Mouse (Mus musculus) lung, embryonic 15.5 days (tissue): ENCODE measurements at regions not wholly inside any gene's neighbourhood (a gene's known extent, or its start where the extent isn't known, plus 50 kb on each side); places are given as distances from the start of the nearest gene placed in this dataset.

ENCODE experiments used
- ATAC-seq: fragments of 200-750 bp; cut with Nextera tagmentation; 2 replicates; pipeline ENCODE4 v1.8.0; 2017; ENCODE audit warnings: moderate number of reproducible peaks, borderline replicate concordance; ENCODE audit not compliant: low FRiP score, low TSS enrichment; ENCODE audit errors: extremely low read depth
- H3K27ac ChIP-seq: fragments of 300-500 bp; sonication (generic); 2 replicates; pipeline ENCODE4 v1.5.1; 2015; ENCODE audit warnings: moderate library complexity, mild to moderate bottlenecking, inconsistent platforms
- H3K27me3 ChIP-seq: fragments of 300-500 bp; sonication (generic); 2 replicates; pipeline ENCODE4 v1.6.1; 2015; ENCODE audit warnings: inconsistent platforms
- H3K36me3 ChIP-seq: fragments of 300-500 bp; sonication (generic); 2 replicates; pipeline ENCODE4 v1.6.1; 2015; ENCODE audit warnings: inconsistent platforms
- H3K4me1 ChIP-seq: fragments of 300-500 bp; sonication (generic); 2 replicates; pipeline ENCODE4 v1.6.1; 2015; ENCODE audit warnings: inconsistent platforms
- H3K4me2 ChIP-seq: fragments of 300-500 bp; sonication (generic); 2 replicates; pipeline ENCODE4 v1.6.1; 2015; ENCODE audit warnings: inconsistent platforms, mild to moderate bottlenecking, moderate library complexity
- H3K4me3 ChIP-seq: fragments of 300-500 bp; sonication (generic); 2 replicates; pipeline ENCODE4 v1.5.1; 2015; ENCODE audit warnings: mild to moderate bottlenecking, inconsistent platforms
- H3K9ac ChIP-seq: fragments of 300-500 bp; sonication (generic); 2 replicates; pipeline ENCODE4 v1.6.1; 2015; ENCODE audit warnings: inconsistent platforms
- H3K9me3 ChIP-seq: fragments of 300-500 bp; sonication (generic); 2 replicates; pipeline ENCODE4 v1.6.1; 2016; ENCODE audit warnings: inconsistent platforms
- WGBS: fragments of 180-500 bp; shearing (Covaris S2); methylation state at CpG from one replicate; pipeline ENCODE4 v1.1.7; 2015; 5-methylcytosine and 5-hydroxymethylcytosine counted together

DNA sequence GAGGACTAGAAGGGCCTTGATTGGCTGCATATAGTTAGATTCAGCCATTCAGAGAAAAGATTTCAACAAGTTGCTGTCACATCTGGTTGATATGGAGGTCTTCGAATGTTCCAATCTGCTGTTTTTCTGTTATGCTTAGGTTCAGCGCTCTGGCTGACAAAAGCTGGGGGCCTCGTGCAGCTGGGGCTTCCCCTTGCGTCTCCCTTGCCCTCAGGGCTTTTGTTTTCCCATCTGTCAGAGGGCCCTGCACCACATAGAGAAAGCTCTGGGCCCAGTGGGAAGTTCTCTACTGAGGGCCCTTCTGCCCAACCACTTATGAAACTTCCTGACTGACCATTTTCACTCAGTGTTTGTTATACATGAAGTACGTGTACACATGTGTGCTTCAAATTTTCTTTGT, 86.2 kb upstream of the AI593442 start:
- H3K4me2 ChIP-seq: no peak overlapping the region

DNA sequence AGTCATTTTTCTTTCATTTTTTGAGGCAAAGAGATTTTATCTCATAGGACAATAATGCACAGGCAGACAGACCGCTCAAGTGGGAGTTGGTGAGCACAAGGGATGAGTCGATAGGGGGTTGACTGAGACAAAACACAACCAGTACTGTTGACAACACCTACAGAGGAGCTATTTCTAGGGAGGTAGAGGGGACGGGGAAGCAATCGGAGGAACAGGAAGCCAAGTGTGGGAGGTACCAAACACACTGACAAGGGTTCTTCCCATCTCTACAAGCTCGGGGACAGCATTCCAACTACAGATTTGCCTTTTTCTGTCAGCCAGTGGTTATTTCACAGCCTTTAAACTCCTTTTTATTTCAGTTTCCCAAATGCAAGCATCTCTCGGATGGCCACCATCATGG, 83.3 kb upstream of the AI593442 start:
- Histone ChIP-seq H3K4me2 (no peak overlapping the region), H3K9ac (no peak overlapping the region), H3K36me3 (no peaks in the 10 kb centered on the region), H3K9me3 (no peaks in the 10 kb centered on the region), H3K27ac (no peak overlapping the region), H3K27me3 (no peaks in the 10 kb centered on the region), H3K4me1 (no peaks in the 10 kb centered on the region), H3K4me3 (no peak overlapping the region)
- ATAC-seq: no peak
- 80% methylated on average over 6 of the region's 6 CpGs for WGBS

More for the DNA sequence above, 86.2 kb upstream of the AI593442 start:
- Histone ChIP-seq H3K9me3 (no peaks in the 10 kb centered on the region), H3K27me3 (no peaks in the 10 kb centered on the region), H3K36me3 (no peaks in the 10 kb centered on the region), H3K27ac (no peak overlapping the region), H3K9ac (no peak overlapping the region), H3K4me1 (no peaks in the 10 kb centered on the region), H3K4me3 (no peak overlapping the region)
- ATAC-seq: no peak
- 63% methylated on average over 5 of the region's 5 CpGs for WGBS

DNA sequence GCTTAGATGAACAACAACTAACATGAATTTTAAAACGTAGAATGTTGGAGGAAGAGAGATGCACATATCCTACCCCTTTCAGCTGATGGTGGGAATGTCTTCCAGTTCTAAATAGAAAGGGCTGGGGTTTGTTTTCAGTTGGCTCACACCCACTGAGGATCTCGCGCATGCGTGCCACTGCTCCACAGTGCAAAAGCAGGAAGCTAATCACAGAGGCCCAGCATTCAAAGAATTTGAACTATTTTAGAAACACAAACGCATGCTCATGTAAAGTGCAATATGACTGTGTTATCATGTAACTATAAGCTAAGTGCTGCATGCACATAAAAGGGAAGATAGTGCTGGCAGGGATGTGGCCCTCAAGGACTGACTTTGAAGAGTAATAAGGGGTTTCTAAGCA, 81.7 kb upstream of the AI593442 start:
- Histone ChIP-seq H3K9ac (no peak overlapping the region), H3K27me3 (no peaks in the 10 kb centered on the region), H3K4me3 (no peak overlapping the region), H3K27ac (no peak overlapping the region), H3K4me2 (no peak overlapping the region), H3K36me3 (no peaks in the 10 kb centered on the region), H3K4me1 (no peaks in the 10 kb centered on the region), H3K9me3 (no peaks in the 10 kb centered on the region)
- WGBS: 47% methylated on average over 5 of the region's 5 CpGs
- no peak for ATAC-seq

DNA sequence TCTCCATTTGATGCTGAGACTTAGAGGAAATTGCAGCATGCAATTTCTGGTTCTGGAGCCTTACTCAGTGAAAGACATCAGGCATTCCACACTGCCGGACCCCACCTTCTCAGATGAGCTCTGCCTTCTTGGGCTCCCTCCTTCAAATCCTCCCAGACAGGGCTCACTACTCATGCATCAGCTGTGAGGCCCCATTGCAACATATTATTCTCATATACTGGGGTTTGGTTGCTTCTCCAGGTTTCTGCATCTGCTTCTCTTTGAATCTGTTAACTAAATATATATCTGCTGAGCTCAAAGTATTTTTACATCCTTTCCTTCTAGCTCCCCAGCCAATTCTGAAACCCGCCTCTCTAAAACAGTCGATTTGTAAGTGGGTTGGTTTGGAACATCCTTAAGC, 68.8 kb upstream of the AI593442 start:
- 77% methylated on average over 3 of the region's 3 CpGs for WGBS
- no peak overlapping the region for H3K9ac ChIP-seq
- no peak overlapping the region for H3K27ac ChIP-seq
- no peak for ATAC-seq
- no peak overlapping the region for H3K4me2 ChIP-seq
- no peaks in the 10 kb centered on the region for H3K36me3 ChIP-seq
- H3K27me3 ChIP-seq: no peaks in the 10 kb centered on the region
- H3K4me3 ChIP-seq: no peak overlapping the region
- H3K9me3 ChIP-seq: no peaks in the 10 kb centered on the region
- no peaks in the 10 kb centered on the region for H3K4me1 ChIP-seq

DNA sequence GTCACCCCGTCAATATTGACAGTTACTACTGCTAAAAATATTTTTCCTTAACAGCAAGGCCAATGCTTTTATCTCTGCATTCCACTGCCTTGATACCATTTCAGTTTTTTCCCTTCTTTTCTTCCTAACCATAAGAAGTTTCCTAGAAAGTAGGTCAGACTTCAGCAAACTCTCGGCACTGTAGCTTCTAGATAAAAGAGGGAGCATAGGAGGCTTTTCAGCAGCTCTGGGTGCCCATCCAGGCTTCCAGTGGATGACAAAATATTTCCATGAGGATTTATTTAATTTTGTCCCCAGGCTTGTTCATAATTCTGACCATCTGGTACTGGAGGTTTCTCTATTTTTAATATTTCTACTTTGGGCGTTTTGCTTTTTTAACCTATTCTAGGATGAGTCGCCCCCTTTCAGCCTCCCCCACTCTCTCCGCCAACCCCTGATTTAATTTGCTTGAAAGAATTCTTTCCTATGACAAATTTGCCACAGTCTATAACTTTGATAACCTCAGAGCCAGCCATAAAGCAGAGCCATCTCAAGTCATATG, 59.0 kb upstream of the AI593442 start:
- Histone ChIP-seq H3K27me3 (no peaks in the 10 kb centered on the region), H3K36me3 (no peaks in the 10 kb centered on the region), H3K4me3 (no peak overlapping the region), H3K4me1 (no peaks in the 10 kb centered on the region), H3K27ac (no peak overlapping the region), H3K9me3 (no peaks in the 10 kb centered on the region), H3K4me2 (no peak overlapping the region), H3K9ac (no peak overlapping the region)
- WGBS: 73% methylated on average over 5 of the region's 5 CpGs
- ATAC-seq: no peak
